ENCODE assay signal across 21 mouse cellular contexts in genomic region chr9:69940839-69941490, GRCm38 (mm10). TPM values are rescaled to one million over a fixed set of nuclear protein-coding genes. Genes with fewer than 3 reads are reported as not detected.
DNase-seq lines count a peak whose midpoint lies in the region; ATAC-seq lines count a peak whose summit lies in the region.
"Had no signal": no experiment of that assay in that cellular context is flagged by ENCODE, and none has a peak within 500 bp of the region (broad histone marks: within the 10 kb centered on the region; RNA-seq: fewer than 3 reads in every experiment).

No protein-coding gene starts in this region.

- peak; percentile 94 for ATAC-seq in activated CD4-positive, CD25-positive, alpha-beta regulatory T cell, adult 4 months
- ATAC-seq: forebrain, postnatal 0 days; hindbrain, postnatal 0 days; midbrain, embryonic 16.5 days had no signal

- DNase-seq in adrenal gland, adult 2 months, result peak; percentile 18
- DNase-seq in adrenal gland, adult 18-20 months (ENCODE audit: low spot score in 2 of 2), result no peak
- DNase-seq in thymus, postnatal 14 days, result peak; percentile 4
- DNase-seq in thymus, postnatal 36 days, result no peak
- peak; percentile 48 to 67 for DNase-seq in natural killer cell, adult 2 months (ENCODE audit: low spot score in 2 of 2)
- DNase-seq in gastrocnemius, adult 8-10 months (ENCODE audit: low spot score in 2 of 2), result no peak
- no peak for DNase-seq in cerebellum, adult 18-20 months
- DNase-seq: cerebellum, adult 11 months; cerebellum, postnatal 25 days; embryo, embryonic 11 days; forebrain, postnatal 0 days; heart, postnatal 4 days; kidney, adult 18-20 months; layer of hippocampus, postnatal 36 days; liver, embryonic 13.5 days; lung, embryonic 14.5 days; lung, postnatal 36 days; right cerebral cortex, postnatal 14 days had no signal

RNA-seq across cellular contexts. Expression of gene Bnip2, which starts 48.3 kb away (rescaled TPM):
- total RNA-seq in adrenal gland, adult 2 months (2021), result 100 to 1,000 TPM in 1 of 2 experiments, 10 to 100 TPM in 1; 91.1 to 109 TPM
- 17.1 and 20.0 TPM in 2 replicates for polyA plus RNA-seq in adrenal gland, adult 2 months (2012; rRNA removed)
- total RNA-seq in adrenal gland, adult 18-20 months (2021), result 100 to 1,000 TPM; 103 to 105 TPM
- 10 to 100 TPM; 45.6 to 46.8 TPM for polyA plus RNA-seq in activated CD4-positive, CD25-positive, alpha-beta regulatory T cell, adult 4 months (2017; shearing (Covaris generic))
- total RNA-seq in gastrocnemius, adult 8-10 months (2022), result 10 to 100 TPM; 77.2 to 83.2 (median 79.7) TPM

Comparison
In these comparisons a context has a peak if more than half of its experiments do, and no peak if none do; other contexts are left out.
1. DNase-seq: peak in adrenal gland, adult 2 months (single experiment), thymus, postnatal 14 days (single experiment) and natural killer cell, adult 2 months (2 of 2); none in adrenal gland, adult 18-20 months (0 of 2), thymus, postnatal 36 days (0 of 2), gastrocnemius, adult 8-10 months (0 of 2) and cerebellum, adult 18-20 months (0 of 2).